Mouse (Mus musculus) ES-E14 (cell line): Measurements from ENCODE around the gene Wfdc3. TPM values are rescaled to one million over a fixed set of nuclear protein-coding genes. Genes with fewer than 3 reads are reported as not detected.
"Not testable (repeated sequence)": the region's sequence is repeated elsewhere in the genome, so short reads cannot be mapped to it uniquely, and the experiment has no call there.

Experiments used
- DNase-seq: peaks from one replicate; pipeline ENCODE4 v3.0.0-alpha.2; 2013; ENCODE audit warnings: low read depth, low spot score
- H3K27ac ChIP-seq: 2 replicates; pipeline ENCODE4 v1.5.1; 2012; ENCODE audit warnings: low read depth, mild to moderate bottlenecking, low read length, moderate library complexity, mixed read lengths; ENCODE audit not compliant: poor library complexity, insufficient read depth, severe bottlenecking
- H3K36me3 ChIP-seq: 2 replicates; pipeline ENCODE4 v1.6.1; 2012; ENCODE audit warnings: mild to moderate bottlenecking, low read length, moderate library complexity, mixed read lengths; ENCODE audit not compliant: control insufficient read depth, poor library complexity, insufficient read depth, severe bottlenecking
- H3K4me1 ChIP-seq, 2 experiments: fragments of 150-350 bp in 1 of 2; sonication (generic) in 1 of 2; 2 replicates each; pipeline ENCODE4 v1.6.1; 2012; ENCODE audit warnings: low read length in 2 of 2, mild to moderate bottlenecking in 1 of 2, mixed read lengths in 1 of 2; ENCODE audit not compliant: control insufficient read depth in 2 of 2, insufficient read depth in 2 of 2, poor library complexity in 1 of 2
- H3K4me3 ChIP-seq, 2 experiments: fragments of 150-350 bp in 1 of 2; sonication (generic) in 1 of 2; 2 replicates each; pipeline ENCODE4 v1.5.1; 2012; ENCODE audit warnings: low read length in 2 of 2, low read depth in 1 of 2, mild to moderate bottlenecking in 1 of 2, mixed read lengths in 1 of 2; ENCODE audit not compliant: insufficient read depth in 1 of 2, poor library complexity in 1 of 2, severe bottlenecking in 1 of 2
- H3K9ac ChIP-seq: 2 replicates; pipeline ENCODE4 v1.6.1; 2012; ENCODE audit warnings: low read depth, mild to moderate bottlenecking, low read length, mixed read lengths; ENCODE audit not compliant: poor library complexity, insufficient read depth, severe bottlenecking
- H3K9me3 ChIP-seq: fragments of 150-350 bp; sonication (generic); 2 replicates; pipeline ENCODE4 v1.6.1; 2012; ENCODE audit warnings: low read depth, mild to moderate bottlenecking, low read length; ENCODE audit not compliant: control insufficient read depth, insufficient read depth
- CHD2 ChIP-seq: IDR thresholded peaks from 2 replicates; pipeline ENCODE4 v1.6.1; 2014; ENCODE audit warnings: mild to moderate bottlenecking, low read depth, low read length, inconsistent platforms
- HCFC1 ChIP-seq: IDR thresholded peaks from 2 replicates; pipeline ENCODE4 v1.6.1; 2012; ENCODE audit warnings: low read length, inconsistent platforms, borderline replicate concordance; ENCODE audit not compliant: insufficient read depth
- MAFK ChIP-seq: IDR thresholded peaks from 2 replicates; pipeline ENCODE4 v1.6.1; 2014; ENCODE audit warnings: mild to moderate bottlenecking, low read depth, low read length, inconsistent platforms; ENCODE audit not compliant: insufficient read depth
- ZC3H11A ChIP-seq: IDR thresholded peaks from 2 replicates; pipeline ENCODE4 v1.6.1; 2012; ENCODE audit warnings: low read depth, mild to moderate bottlenecking, inconsistent platforms, low read length, borderline replicate concordance
- ZNF384 ChIP-seq: IDR thresholded peaks from 2 replicates; pipeline ENCODE4 v1.6.1; 2012; ENCODE audit warnings: low read depth, low read length, inconsistent platforms
- in situ Hi-C, 2 experiments: fragments of 600-800 bp; cut with MboI; formaldehyde crosslinking; loops; one replicate each; pipeline ENCODE4 v1.15.1; 2025; ENCODE audit warnings: low sequenced_read_pairs in 2 of 2, inconsistent platforms in 1 of 2; ENCODE audit not compliant: unreplicated experiment in 2 of 2
- total RNA-seq: library from RNA; depleted of rRNA; stranded (reverse); fragments of 300-350 nt; gene quantifications from 2 replicates; pipeline ENCODE4 v1.2.3, GENCODE M21; 2012

Wfdc3 gene
- total RNA-seq, 1 experiment: 0.18 TPM

- peak; percentile 47 for DNase-seq
- in situ Hi-C loops: loop anchor here in 1 of 2 experiments (10.0 kb wide), 1 partner anchor 131 kb away; the partner anchor contains the start of gene Eppin
- Histone ChIP-seq H3K9ac (no peak overlapping the region), H3K4me3 (no peak overlapping the region), H3K36me3 (no peaks in the 10 kb centered on the region), H3K4me1 (no peaks in the 10 kb centered on the region), H3K27ac (no peak overlapping the region), H3K9me3 (no peaks in the 10 kb centered on the region)
- TF ChIP-seq ZC3H11A (peak; percentile 70; the same call in 1 of the 2 replicates), ZNF384 (no peak), MAFK (no peak)
These were observed 19.7 kb downstream of the Wfdc3 start for GRCm38 (mm10) chr2:164725895-164726619.

DNA sequence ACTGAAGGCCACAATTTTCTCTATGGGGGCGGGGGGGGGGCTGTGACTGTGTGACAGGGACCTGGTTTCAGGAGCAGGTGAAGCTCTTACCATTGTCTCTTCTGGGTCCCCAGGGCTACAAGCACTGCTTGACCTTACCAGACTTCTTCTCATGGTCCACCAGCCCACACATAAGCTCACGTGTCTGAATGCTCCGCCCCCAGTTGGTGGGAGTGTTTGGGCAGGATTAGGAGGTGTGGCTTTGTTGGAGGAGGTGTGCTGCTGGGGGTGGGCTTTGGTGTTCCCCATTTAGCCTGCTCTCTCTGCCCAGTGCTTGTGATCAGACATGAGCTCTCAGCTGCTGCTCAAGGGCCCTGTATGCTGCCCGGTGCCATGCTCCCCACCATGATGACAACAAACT is 22.5 kb downstream of the Wfdc3 start:
- no peak for DNase-seq
- in situ Hi-C loops: loop anchor here in 1 of 2 experiments (10.0 kb wide), 1 partner anchor 128 kb away; the partner anchor contains the start of gene Eppin
- no peak overlapping the region for H3K4me3 ChIP-seq
- H3K4me1 ChIP-seq: no peaks in the 10 kb centered on the region
- H3K36me3 ChIP-seq: no peaks in the 10 kb centered on the region
- TF ChIP-seq HCFC1 (no peak), MAFK (no peak), ZC3H11A (no peak), ZNF384 (no peak), CHD2 (no peak)
- no peak overlapping the region for H3K27ac ChIP-seq
- no peak overlapping the region for H3K9ac ChIP-seq
- no peaks in the 10 kb centered on the region for H3K9me3 ChIP-seq

- H3K9ac ChIP-seq, DNase-seq, H3K4me1 ChIP-seq, H3K4me3 ChIP-seq, H3K36me3 ChIP-seq, H3K27ac ChIP-seq, H3K9me3 ChIP-seq, in situ Hi-C loops: not testable (repeated sequence)
These were observed 29.4 kb downstream of the Wfdc3 start for GRCm38 (mm10) chr2:164716194-164716786.

DNA sequence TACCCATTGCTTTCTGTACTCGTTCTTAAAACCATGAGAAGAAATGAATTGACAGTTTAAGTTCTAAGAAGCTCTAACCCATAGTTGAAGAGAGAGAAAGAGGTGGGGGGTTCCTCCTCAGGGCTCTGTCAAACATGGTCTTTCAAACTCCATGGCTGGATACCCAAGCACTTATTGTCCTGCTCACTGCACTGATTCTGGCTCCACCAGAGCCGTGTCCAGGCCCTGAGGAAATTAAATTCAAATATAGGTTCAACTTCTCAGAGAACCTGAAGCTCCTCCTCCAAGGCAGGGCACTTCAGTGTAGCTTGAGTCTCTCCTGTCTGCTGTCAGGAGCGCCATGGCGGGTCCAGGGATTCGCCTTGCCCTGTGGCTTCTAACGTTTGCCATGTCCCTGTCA is 30.7 kb downstream of the Wfdc3 start, which contains the start of gene Spint5:
TSS of gene Spint5 (plus strand) at position 301 of the 400 bp plus-strand sequence.
- Histone ChIP-seq H3K4me1 (no peaks in the 10 kb centered on the region), H3K4me3 (no peak within 1 kb of the TSS), H3K36me3 (no peaks in the 10 kb centered on the region), H3K9ac (no peak within 1 kb of the TSS), H3K9me3 (no peaks in the 10 kb centered on the region), H3K27ac (no peak within 1 kb of the TSS)
- in situ Hi-C loops: no loop called here
- DNase-seq: no peak
- TF ChIP-seq CHD2 (no peak), HCFC1 (no peak), ZNF384 (no peak), MAFK (no peak), ZC3H11A (no peak)

- DNase-seq: no peak
- no peaks in the 10 kb centered on the region for H3K4me1 ChIP-seq
- H3K4me3 ChIP-seq: no peak overlapping the region
- in situ Hi-C loops: no loop called here
- TF ChIP-seq MAFK (no peak), CHD2 (no peak), HCFC1 (no peak), ZC3H11A (no peak), ZNF384 (no peak)
- H3K36me3 ChIP-seq: no peaks in the 10 kb centered on the region
- no peaks in the 10 kb centered on the region for H3K9me3 ChIP-seq
- H3K9ac ChIP-seq: no peak overlapping the region
- H3K27ac ChIP-seq: no peak overlapping the region
These were observed 39.7 kb downstream of the Wfdc3 start for GRCm38 (mm10) chr2:164705991-164706390.
